Mouse (Mus musculus): ENCODE data around the gene Shroom4. TPM values are rescaled to one million over a fixed set of nuclear protein-coding genes. Genes with fewer than 3 reads are reported as not detected.

Gene Shroom4
- polyA plus RNA-seq, 1 experiment = 2.0 TPM

DNA sequence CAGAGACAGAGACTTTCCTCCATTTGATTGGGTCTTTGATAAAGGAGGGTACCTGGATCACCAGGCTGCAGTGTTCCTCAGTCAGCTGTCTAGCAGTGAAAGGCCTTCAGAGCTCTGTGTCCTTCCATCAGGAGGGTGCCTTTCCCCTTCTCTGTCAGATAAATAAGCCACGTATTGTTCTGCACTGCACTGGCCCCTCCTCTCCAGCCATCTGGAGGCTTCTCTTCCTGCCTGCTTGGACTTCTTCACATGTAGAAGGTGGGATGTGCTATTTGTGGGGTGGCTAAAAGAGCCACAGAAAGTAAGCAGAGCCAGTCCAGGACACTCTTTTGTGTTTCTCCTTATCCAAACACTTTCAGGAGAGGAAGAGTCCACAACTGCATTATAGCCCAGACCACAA lies 174.9 kb downstream of the Shroom4 start:
- DNase-seq = no peak
- H3K27ac ChIP-seq (ENCODE audit: insufficient read depth, low read length) = no peak overlapping the region

DNA sequence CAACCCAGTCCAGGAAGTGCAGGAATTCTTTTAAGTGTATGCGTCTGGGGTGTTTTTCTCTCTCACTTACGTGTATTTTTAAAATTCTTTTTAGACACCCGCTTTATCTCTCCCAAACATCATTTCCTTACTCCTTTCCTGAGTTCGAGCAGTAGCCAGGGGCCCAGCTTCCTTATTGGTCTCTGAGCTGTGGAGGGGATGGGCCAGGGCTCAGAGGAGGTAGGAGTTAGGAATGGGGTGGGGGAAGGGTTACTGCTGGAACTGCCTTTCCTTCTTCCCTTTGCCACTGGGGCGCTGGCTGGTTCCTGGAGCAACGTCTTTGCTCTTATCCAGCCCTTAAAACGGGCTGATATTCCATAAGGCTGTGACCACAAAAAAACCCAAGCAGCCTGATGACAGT lies 177.3 kb downstream of the Shroom4 start:
- H3K27me3 ChIP-seq (ENCODE audit: control insufficient read depth, insufficient read depth, low read length) = no peaks in the 10 kb centered on the region
- H3K4me3 ChIP-seq (replicated peaks; ENCODE audit: insufficient read depth, low read depth, low read length) = no peak overlapping the region
- no peaks in the 10 kb centered on the region for H3K4me1 ChIP-seq (ENCODE audit: control insufficient read depth, insufficient read depth, low read length)
- WGBS = 60% methylated on average over 7 of the region's 7 CpGs
- no peak for TF ChIP-seq POLR2A (IDR thresholded peaks at IDR 0.05; ENCODE audit: borderline replicate concordance, insufficient read depth, low read length)
- no peak for TF ChIP-seq CTCF (IDR thresholded peaks at IDR 0.05; ENCODE audit: borderline replicate concordance, insufficient read depth, low read depth, low read length)
- DNase-seq = no peak
- no peak overlapping the region for H3K27ac ChIP-seq (ENCODE audit: insufficient read depth, low read length)

More for the DNA sequence above, 174.9 kb downstream of the Shroom4 start:
- H3K4me1 ChIP-seq (ENCODE audit: control insufficient read depth, insufficient read depth, low read length) = no peaks in the 10 kb centered on the region
- no peak overlapping the region for H3K4me3 ChIP-seq (replicated peaks; ENCODE audit: insufficient read depth, low read depth, low read length)
- WGBS = 14% methylated on average over 1 of the region's 1 CpGs
- TF ChIP-seq POLR2A (IDR thresholded peaks at IDR 0.05; ENCODE audit: borderline replicate concordance, insufficient read depth, low read length) (no peak), CTCF (IDR thresholded peaks at IDR 0.05; ENCODE audit: borderline replicate concordance, insufficient read depth, low read depth, low read length) (no peak)
- H3K27me3 ChIP-seq (ENCODE audit: control insufficient read depth, insufficient read depth, low read length) = no peaks in the 10 kb centered on the region

- 66% methylated on average over 6 of the region's 6 CpGs for WGBS
- no peak for TF ChIP-seq CTCF (IDR thresholded peaks at IDR 0.05; ENCODE audit: borderline replicate concordance, insufficient read depth, low read depth, low read length)
- no peak for TF ChIP-seq POLR2A (IDR thresholded peaks at IDR 0.05; ENCODE audit: borderline replicate concordance, insufficient read depth, low read length)
Measured at GRCm38 (mm10) chrX:6580671-6581070, 181.0 kb downstream of the Shroom4 start.

DNA sequence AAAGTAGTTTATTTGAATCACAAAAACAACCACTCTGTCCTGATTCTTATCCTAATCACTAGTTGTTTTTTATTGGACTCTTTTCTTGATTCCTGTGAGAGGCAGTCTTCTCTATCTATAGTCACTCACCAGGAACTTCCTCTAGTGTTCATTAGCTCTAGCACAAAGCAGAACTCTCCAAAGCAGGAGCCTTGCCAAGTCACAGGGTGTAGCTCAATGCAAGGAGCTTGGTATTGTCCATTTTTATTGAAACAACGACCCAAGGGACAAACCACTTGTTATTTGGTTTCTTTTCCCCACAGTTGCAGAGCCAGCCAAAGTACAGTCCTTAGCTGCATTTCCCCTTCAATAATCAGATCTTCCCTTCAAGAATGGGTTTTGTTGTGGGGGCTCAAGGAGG lies 181.5 kb downstream of the Shroom4 start:
- H3K27ac ChIP-seq (ENCODE audit: insufficient read depth, low read length) = no peak overlapping the region

More at GRCm38 (mm10) chrX:6580671-6581070, 181.0 kb downstream of the Shroom4 start:
- Histone ChIP-seq H3K4me3 (replicated peaks; ENCODE audit: insufficient read depth, low read depth, low read length) (no peak overlapping the region), H3K4me1 (ENCODE audit: control insufficient read depth, insufficient read depth, low read length) (no peaks in the 10 kb centered on the region), H3K27ac (ENCODE audit: insufficient read depth, low read length) (no peak overlapping the region), H3K27me3 (ENCODE audit: control insufficient read depth, insufficient read depth, low read length) (no peaks in the 10 kb centered on the region)
- no peak for DNase-seq

DNA sequence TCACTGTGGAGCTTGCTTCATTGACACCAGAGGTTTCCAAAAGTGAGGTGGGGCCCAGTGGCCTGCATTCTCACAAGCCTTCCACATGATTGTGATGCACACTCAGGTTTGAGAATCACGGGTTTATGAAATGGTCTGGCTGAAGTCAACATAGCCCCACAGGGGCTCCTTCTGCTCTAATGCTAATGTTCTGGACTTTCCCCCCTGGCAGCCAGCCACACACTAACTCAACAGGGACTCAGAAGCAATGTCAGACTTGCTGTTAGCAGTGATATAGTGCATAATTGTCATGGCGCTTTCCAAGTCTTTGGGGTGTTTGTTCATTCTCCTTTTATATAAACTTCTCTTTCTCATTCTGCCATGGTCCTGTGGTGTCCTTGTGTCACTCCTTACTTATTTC lies 183.0 kb downstream of the Shroom4 start:
- H3K27me3 ChIP-seq (ENCODE audit: control insufficient read depth, insufficient read depth, low read length) = no peaks in the 10 kb centered on the region
- TF ChIP-seq POLR2A (IDR thresholded peaks at IDR 0.05; ENCODE audit: borderline replicate concordance, insufficient read depth, low read length) = no peak
- TF ChIP-seq CTCF (IDR thresholded peaks at IDR 0.05; ENCODE audit: borderline replicate concordance, insufficient read depth, low read depth, low read length) = no peak
- DNase-seq = no peak
- WGBS = 29% methylated on average over 2 of the region's 2 CpGs
- no peak overlapping the region for H3K4me3 ChIP-seq (replicated peaks; ENCODE audit: insufficient read depth, low read depth, low read length)
- no peaks in the 10 kb centered on the region for H3K4me1 ChIP-seq (ENCODE audit: control insufficient read depth, insufficient read depth, low read length)
- H3K27ac ChIP-seq (ENCODE audit: insufficient read depth, low read length) = no peak overlapping the region

More for the DNA sequence above, 181.5 kb downstream of the Shroom4 start:
- no peaks in the 10 kb centered on the region for H3K4me1 ChIP-seq (ENCODE audit: control insufficient read depth, insufficient read depth, low read length)
- TF ChIP-seq POLR2A (IDR thresholded peaks at IDR 0.05; ENCODE audit: borderline replicate concordance, insufficient read depth, low read length) (no peak), CTCF (IDR thresholded peaks at IDR 0.05; ENCODE audit: borderline replicate concordance, insufficient read depth, low read depth, low read length) (no peak)
- DNase-seq = no peak
- WGBS = 38% methylated on average over 1 of the region's 1 CpGs
- no peaks in the 10 kb centered on the region for H3K27me3 ChIP-seq (ENCODE audit: control insufficient read depth, insufficient read depth, low read length)
- H3K4me3 ChIP-seq (replicated peaks; ENCODE audit: insufficient read depth, low read depth, low read length) = no peak overlapping the region

DNA sequence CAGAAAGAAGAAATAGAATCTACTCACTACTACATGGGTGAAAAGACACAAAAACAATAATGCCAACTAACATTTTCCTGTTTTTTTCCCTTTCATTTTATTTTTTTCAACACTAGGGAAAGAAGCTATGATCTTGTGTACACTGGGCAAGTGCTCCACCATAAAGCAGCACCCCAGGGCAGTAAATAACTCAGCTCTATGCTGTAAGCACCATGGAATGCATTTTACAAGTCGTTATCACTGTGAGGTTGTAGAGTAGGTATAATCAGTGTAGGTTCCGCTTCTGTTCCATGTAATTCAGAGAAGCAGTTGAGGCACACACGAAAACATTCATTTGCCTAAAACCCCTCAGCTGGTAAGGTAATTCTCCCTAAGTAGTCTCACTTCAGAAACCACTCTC lies 194.5 kb downstream of the Shroom4 start:
- TF ChIP-seq CTCF (IDR thresholded peaks at IDR 0.05; ENCODE audit: borderline replicate concordance, insufficient read depth, low read depth, low read length) = no peak
- no peak for TF ChIP-seq POLR2A (IDR thresholded peaks at IDR 0.05; ENCODE audit: borderline replicate concordance, insufficient read depth, low read length)
- Histone ChIP-seq H3K4me1 (ENCODE audit: control insufficient read depth, insufficient read depth, low read length) (no peaks in the 10 kb centered on the region), H3K4me3 (replicated peaks; ENCODE audit: insufficient read depth, low read depth, low read length) (no peak overlapping the region), H3K27ac (ENCODE audit: insufficient read depth, low read length) (no peak overlapping the region), H3K27me3 (ENCODE audit: control insufficient read depth, insufficient read depth, low read length) (no peaks in the 10 kb centered on the region)
- 88% methylated on average over 3 of the region's 3 CpGs for WGBS
- no peak for DNase-seq

DNA sequence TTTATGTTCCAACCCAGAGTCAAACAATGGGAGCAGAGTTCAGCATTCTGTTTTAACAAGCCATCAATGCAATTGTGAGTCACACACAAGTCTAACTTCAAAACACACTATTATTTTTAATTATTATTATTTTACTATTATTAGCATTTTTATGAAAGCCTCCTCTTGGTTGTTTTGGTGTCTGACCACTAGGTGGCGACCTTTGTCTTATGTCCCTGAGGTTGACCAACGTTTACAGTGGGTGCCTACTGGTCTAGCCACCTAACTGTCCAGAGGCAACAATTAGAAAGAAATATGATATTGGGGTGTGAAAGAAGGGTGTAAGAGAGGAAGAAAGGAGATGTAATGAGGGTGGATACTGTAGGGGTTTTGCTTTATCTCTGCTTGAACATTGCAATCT lies 254.4 kb downstream of the Shroom4 start:
- TF ChIP-seq CTCF (IDR thresholded peaks at IDR 0.05; ENCODE audit: borderline replicate concordance, insufficient read depth, low read depth, low read length) (peak; percentile 13; the same call in 1 of the 2 replicates), POLR2A (IDR thresholded peaks at IDR 0.05; ENCODE audit: borderline replicate concordance, insufficient read depth, low read length) (no peak)
- Histone ChIP-seq H3K4me1 (ENCODE audit: control insufficient read depth, insufficient read depth, low read length) (no peaks in the 10 kb centered on the region), H3K27me3 (ENCODE audit: control insufficient read depth, insufficient read depth, low read length) (no peaks in the 10 kb centered on the region), H3K4me3 (replicated peaks; ENCODE audit: insufficient read depth, low read depth, low read length) (no peak overlapping the region), H3K27ac (ENCODE audit: insufficient read depth, low read length) (no peak overlapping the region)
- DNase-seq = no peak
- WGBS = 0% methylated on average over 2 of the region's 2 CpGs

GRCm38 (mm10) chrX:6658820-6659324 lies 259.2 kb downstream of the Shroom4 start:
- no peak overlapping the region for H3K27ac ChIP-seq (ENCODE audit: insufficient read depth, low read length)
- H3K27me3 ChIP-seq (ENCODE audit: control insufficient read depth, insufficient read depth, low read length) = no peaks in the 10 kb centered on the region
- no peak for DNase-seq
- WGBS = 100% methylated on average over 1 of the region's 1 CpGs
- no peak for TF ChIP-seq POLR2A (IDR thresholded peaks at IDR 0.05; ENCODE audit: borderline replicate concordance, insufficient read depth, low read length)
- no peak for TF ChIP-seq CTCF (IDR thresholded peaks at IDR 0.05; ENCODE audit: borderline replicate concordance, insufficient read depth, low read depth, low read length)
- no peaks in the 10 kb centered on the region for H3K4me1 ChIP-seq (ENCODE audit: control insufficient read depth, insufficient read depth, low read length)
- no peak overlapping the region for H3K4me3 ChIP-seq (replicated peaks; ENCODE audit: insufficient read depth, low read depth, low read length)

Other genes starting within 250 kb of the Shroom4 start
- gene Nudt10, start 226.8 kb upstream of the Shroom4 start, polyA plus RNA-seq (2012; rRNA removed) = 14.9 and 17.8 TPM in 2 replicates
- gene Bmp15, start 79.1 kb upstream of the Shroom4 start, polyA plus RNA-seq (2012; rRNA removed) = 0.06 TPM in 1 of 2 replicates, not detected in the other

Measured in cerebellum, adult 2 months (tissue).